Mouse (Mus musculus): ENCODE measurements around the gene Pigk. TPM values are rescaled to one million over a fixed set of nuclear protein-coding genes. Genes with fewer than 3 reads are reported as not detected.

The Pigk gene
- total RNA-seq, 1 experiment, result 44.6 TPM

DNA sequence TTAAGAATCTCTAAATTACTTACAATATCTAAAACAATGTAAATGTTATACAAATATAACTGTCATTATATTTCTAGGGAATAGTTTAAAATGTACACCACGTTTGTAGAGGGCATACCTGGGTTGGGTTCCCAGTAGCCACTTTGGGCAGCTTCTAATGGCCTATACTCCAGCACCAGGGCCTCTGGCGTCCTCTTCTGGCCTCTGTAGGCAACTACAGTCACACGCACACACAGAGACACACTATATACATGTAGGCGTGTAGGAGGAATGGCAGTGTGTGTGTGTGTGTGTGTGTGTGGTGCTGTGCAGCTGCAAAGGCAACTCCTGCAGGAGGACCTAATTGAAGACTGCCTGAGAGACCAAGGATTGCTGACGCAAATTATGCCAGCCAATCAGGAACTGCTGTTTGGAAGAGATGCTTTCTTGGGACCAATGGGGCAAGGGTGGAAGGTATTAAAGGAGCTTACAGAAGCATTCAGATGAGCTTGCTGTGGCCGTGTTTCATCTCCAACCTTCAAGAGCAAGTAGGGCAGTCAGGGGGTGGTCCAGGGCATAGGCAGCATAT, 161.9 kb downstream of the Pigk start:
- Histone ChIP-seq H3K36me3 (ENCODE audit: control insufficient read depth, insufficient read depth, low read length, poor library complexity, severe bottlenecking) (no peaks in the 10 kb centered on the region), H3K9me3 (ENCODE audit: control insufficient read depth, insufficient read depth, low read depth, low read length) (no peaks in the 10 kb centered on the region), H3K27ac (ENCODE audit: insufficient read depth, low read depth, low read length, poor library complexity, severe bottlenecking) (no peak overlapping the region), H3K9ac (ENCODE audit: insufficient read depth, low read depth, low read length, poor library complexity, severe bottlenecking) (no peak overlapping the region), H3K4me1 (ENCODE audit: control insufficient read depth in 2 of 2, insufficient read depth in 2 of 2, low read length in 2 of 2, poor library complexity in 1 of 2) (no peaks in the 10 kb centered on the region), H3K4me3 (ENCODE audit: insufficient read depth in 1 of 2, low read depth in 1 of 2, low read length in 2 of 2, poor library complexity in 1 of 2, severe bottlenecking in 1 of 2) (no peak overlapping the region)
- DNase-seq (ENCODE audit: low read depth, low spot score), result no peak
- TF ChIP-seq ZNF384 (IDR thresholded peaks at IDR 0.05; ENCODE audit: low read depth, low read length) (no peak), ZC3H11A (IDR thresholded peaks at IDR 0.05; ENCODE audit: borderline replicate concordance, low read depth, low read length) (peak; percentile 30; the same call in 1 of the 2 replicates)
- in situ Hi-C loops (cut with MboI; ENCODE audit: low sequenced_read_pairs in 2 of 2, unreplicated experiment in 2 of 2), result no loop called here

DNA sequence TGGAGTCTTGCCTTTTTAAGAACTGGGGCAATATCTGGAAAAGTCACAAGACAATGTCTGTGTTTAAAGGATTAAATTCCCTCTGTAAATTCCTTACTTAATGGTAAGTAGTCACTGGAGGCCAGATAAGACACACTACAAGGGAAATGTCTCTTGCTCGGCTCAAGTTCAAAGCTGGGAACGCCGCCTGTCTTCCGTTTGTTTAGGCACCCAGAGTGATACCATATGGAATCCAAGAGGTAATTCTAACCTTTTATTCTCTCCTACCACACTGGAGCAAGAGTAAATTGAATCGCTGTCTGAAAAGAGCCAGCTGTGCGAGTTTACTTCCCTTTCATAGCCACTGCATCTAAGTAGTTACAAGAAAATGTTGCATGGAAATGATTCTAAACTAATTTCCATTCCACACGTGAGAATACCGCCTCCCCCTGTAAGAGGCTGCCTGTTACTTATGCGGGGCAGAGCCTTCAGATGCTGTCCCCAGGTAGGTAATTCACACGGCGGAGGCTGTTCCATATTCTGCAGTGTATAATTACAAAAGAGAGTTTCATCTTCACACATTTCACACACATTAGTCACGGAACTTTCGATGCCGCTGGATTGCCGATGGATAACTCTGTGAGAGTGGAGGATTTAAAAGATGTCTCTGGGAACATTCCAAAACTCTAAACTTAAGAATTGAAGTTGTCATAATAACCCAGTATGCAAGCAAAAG, 166.4 kb downstream of the Pigk start:
- Histone ChIP-seq H3K36me3 (ENCODE audit: control insufficient read depth, insufficient read depth, low read length, poor library complexity, severe bottlenecking) (no peaks in the 10 kb centered on the region), H3K9me3 (ENCODE audit: control insufficient read depth, insufficient read depth, low read depth, low read length) (no peaks in the 10 kb centered on the region), H3K9ac (ENCODE audit: insufficient read depth, low read depth, low read length, poor library complexity, severe bottlenecking) (no peak overlapping the region), H3K4me1 (ENCODE audit: control insufficient read depth in 2 of 2, insufficient read depth in 2 of 2, low read length in 2 of 2, poor library complexity in 1 of 2) (no peaks in the 10 kb centered on the region), H3K27ac (ENCODE audit: insufficient read depth, low read depth, low read length, poor library complexity, severe bottlenecking) (no peak overlapping the region), H3K4me3 (ENCODE audit: insufficient read depth in 1 of 2, low read depth in 1 of 2, low read length in 2 of 2, poor library complexity in 1 of 2, severe bottlenecking in 1 of 2) (no peak overlapping the region)
- in situ Hi-C loops (cut with MboI; ENCODE audit: low sequenced_read_pairs in 2 of 2, unreplicated experiment in 2 of 2), result no loop called here
- TF ChIP-seq ZNF384 (IDR thresholded peaks at IDR 0.05; ENCODE audit: low read depth, low read length) (no peak), HCFC1 (IDR thresholded peaks at IDR 0.05; ENCODE audit: borderline replicate concordance, insufficient read depth, low read length) (no peak), MAFK (IDR thresholded peaks at IDR 0.05; ENCODE audit: insufficient read depth, low read depth, low read length) (no peak)
- DNase-seq (ENCODE audit: low read depth, low spot score), result no peak

GRCm38 (mm10) chr3:152881706-152882105, 167.8 kb downstream of the Pigk start:
- no peak overlapping the region for H3K27ac ChIP-seq (ENCODE audit: insufficient read depth, low read depth, low read length, poor library complexity, severe bottlenecking)
- no peak overlapping the region for H3K4me3 ChIP-seq (ENCODE audit: insufficient read depth in 1 of 2, low read depth in 1 of 2, low read length in 2 of 2, poor library complexity in 1 of 2, severe bottlenecking in 1 of 2)
- H3K36me3 ChIP-seq (ENCODE audit: control insufficient read depth, insufficient read depth, low read length, poor library complexity, severe bottlenecking), result no peaks in the 10 kb centered on the region
- H3K9ac ChIP-seq (ENCODE audit: insufficient read depth, low read depth, low read length, poor library complexity, severe bottlenecking), result no peak overlapping the region
- no peak for DNase-seq (ENCODE audit: low read depth, low spot score)
- no peak for TF ChIP-seq HCFC1 (IDR thresholded peaks at IDR 0.05; ENCODE audit: borderline replicate concordance, insufficient read depth, low read length)
- no peak for TF ChIP-seq CHD2 (IDR thresholded peaks at IDR 0.05; ENCODE audit: low read depth, low read length)
- no peak for TF ChIP-seq MAFK (IDR thresholded peaks at IDR 0.05; ENCODE audit: insufficient read depth, low read depth, low read length)
- TF ChIP-seq ZC3H11A (IDR thresholded peaks at IDR 0.05; ENCODE audit: borderline replicate concordance, low read depth, low read length), result no peak
- TF ChIP-seq ZNF384 (IDR thresholded peaks at IDR 0.05; ENCODE audit: low read depth, low read length), result no peak
- in situ Hi-C loops (cut with MboI; ENCODE audit: low sequenced_read_pairs in 2 of 2, unreplicated experiment in 2 of 2), result no loop called here
- H3K4me1 ChIP-seq (ENCODE audit: control insufficient read depth in 2 of 2, insufficient read depth in 2 of 2, low read length in 2 of 2, poor library complexity in 1 of 2), result no peaks in the 10 kb centered on the region
- no peaks in the 10 kb centered on the region for H3K9me3 ChIP-seq (ENCODE audit: control insufficient read depth, insufficient read depth, low read depth, low read length)

GRCm38 (mm10) chr3:152883556-152883955, 169.7 kb downstream of the Pigk start:
- DNase-seq (ENCODE audit: low read depth, low spot score), result no peak
- Histone ChIP-seq H3K36me3 (ENCODE audit: control insufficient read depth, insufficient read depth, low read length, poor library complexity, severe bottlenecking) (no peaks in the 10 kb centered on the region), H3K27ac (ENCODE audit: insufficient read depth, low read depth, low read length, poor library complexity, severe bottlenecking) (no peak overlapping the region), H3K9ac (ENCODE audit: insufficient read depth, low read depth, low read length, poor library complexity, severe bottlenecking) (no peak overlapping the region), H3K4me3 (ENCODE audit: insufficient read depth in 1 of 2, low read depth in 1 of 2, low read length in 2 of 2, poor library complexity in 1 of 2, severe bottlenecking in 1 of 2) (no peak overlapping the region), H3K9me3 (ENCODE audit: control insufficient read depth, insufficient read depth, low read depth, low read length) (no peaks in the 10 kb centered on the region), H3K4me1 (ENCODE audit: control insufficient read depth in 2 of 2, insufficient read depth in 2 of 2, low read length in 2 of 2, poor library complexity in 1 of 2) (no peaks in the 10 kb centered on the region)
- TF ChIP-seq MAFK (IDR thresholded peaks at IDR 0.05; ENCODE audit: insufficient read depth, low read depth, low read length), result no peak
- no peak for TF ChIP-seq CHD2 (IDR thresholded peaks at IDR 0.05; ENCODE audit: low read depth, low read length)
- TF ChIP-seq ZNF384 (IDR thresholded peaks at IDR 0.05; ENCODE audit: low read depth, low read length), result no peak
- no peak for TF ChIP-seq ZC3H11A (IDR thresholded peaks at IDR 0.05; ENCODE audit: borderline replicate concordance, low read depth, low read length)
- in situ Hi-C loops (cut with MboI; ENCODE audit: low sequenced_read_pairs in 2 of 2, unreplicated experiment in 2 of 2), result no loop called here

DNA sequence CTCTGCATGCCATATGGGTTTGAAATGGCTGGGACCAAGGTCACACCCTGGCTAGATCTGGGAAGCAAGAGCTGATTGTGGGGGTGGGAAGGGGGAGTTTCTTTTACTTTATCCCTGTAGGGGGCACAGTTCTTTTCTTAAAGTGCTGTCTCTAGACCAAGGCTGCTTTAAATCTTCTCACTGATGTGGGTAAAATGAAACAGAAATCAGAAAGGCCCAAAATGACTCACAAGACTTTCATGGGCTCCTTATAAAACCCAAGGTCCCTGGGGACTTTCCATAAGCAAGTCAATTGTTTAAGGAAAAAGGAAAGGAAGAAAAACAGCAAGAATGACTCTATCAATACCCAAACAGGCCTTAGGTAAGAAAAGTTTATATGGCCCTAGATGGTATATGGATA, 172.8 kb downstream of the Pigk start:
- in situ Hi-C loops (cut with MboI; ENCODE audit: low sequenced_read_pairs in 2 of 2, unreplicated experiment in 2 of 2), result no loop called here
- Histone ChIP-seq H3K27ac (ENCODE audit: insufficient read depth, low read depth, low read length, poor library complexity, severe bottlenecking) (no peak overlapping the region), H3K36me3 (ENCODE audit: control insufficient read depth, insufficient read depth, low read length, poor library complexity, severe bottlenecking) (no peaks in the 10 kb centered on the region), H3K9ac (ENCODE audit: insufficient read depth, low read depth, low read length, poor library complexity, severe bottlenecking) (no peak overlapping the region), H3K4me1 (ENCODE audit: control insufficient read depth in 2 of 2, insufficient read depth in 2 of 2, low read length in 2 of 2, poor library complexity in 1 of 2) (no peaks in the 10 kb centered on the region), H3K9me3 (ENCODE audit: control insufficient read depth, insufficient read depth, low read depth, low read length) (no peaks in the 10 kb centered on the region), H3K4me3 (ENCODE audit: insufficient read depth in 1 of 2, low read depth in 1 of 2, low read length in 2 of 2, poor library complexity in 1 of 2, severe bottlenecking in 1 of 2) (no peak overlapping the region)
- no peak for DNase-seq (ENCODE audit: low read depth, low spot score)
- TF ChIP-seq ZNF384 (IDR thresholded peaks at IDR 0.05; ENCODE audit: low read depth, low read length) (no peak), ZC3H11A (IDR thresholded peaks at IDR 0.05; ENCODE audit: borderline replicate concordance, low read depth, low read length) (no peak), MAFK (IDR thresholded peaks at IDR 0.05; ENCODE audit: insufficient read depth, low read depth, low read length) (no peak), HCFC1 (IDR thresholded peaks at IDR 0.05; ENCODE audit: borderline replicate concordance, insufficient read depth, low read length) (no peak), CHD2 (IDR thresholded peaks at IDR 0.05; ENCODE audit: low read depth, low read length) (no peak)

Measured in ES-E14 (cell line).